Mouse (Mus musculus) lung, postnatal 25 days (tissue): Measurements from ENCODE around the gene Rpp38.
A peak's percentile ranks its signal among the peaks of the same experiment; 100 is the strongest.

Source experiments
- DNase-seq: peaks from one replicate; pipeline ENCODE4 v3.0.0; 2022; ENCODE audit warnings: low spot score

Gene Rpp38

DNA sequence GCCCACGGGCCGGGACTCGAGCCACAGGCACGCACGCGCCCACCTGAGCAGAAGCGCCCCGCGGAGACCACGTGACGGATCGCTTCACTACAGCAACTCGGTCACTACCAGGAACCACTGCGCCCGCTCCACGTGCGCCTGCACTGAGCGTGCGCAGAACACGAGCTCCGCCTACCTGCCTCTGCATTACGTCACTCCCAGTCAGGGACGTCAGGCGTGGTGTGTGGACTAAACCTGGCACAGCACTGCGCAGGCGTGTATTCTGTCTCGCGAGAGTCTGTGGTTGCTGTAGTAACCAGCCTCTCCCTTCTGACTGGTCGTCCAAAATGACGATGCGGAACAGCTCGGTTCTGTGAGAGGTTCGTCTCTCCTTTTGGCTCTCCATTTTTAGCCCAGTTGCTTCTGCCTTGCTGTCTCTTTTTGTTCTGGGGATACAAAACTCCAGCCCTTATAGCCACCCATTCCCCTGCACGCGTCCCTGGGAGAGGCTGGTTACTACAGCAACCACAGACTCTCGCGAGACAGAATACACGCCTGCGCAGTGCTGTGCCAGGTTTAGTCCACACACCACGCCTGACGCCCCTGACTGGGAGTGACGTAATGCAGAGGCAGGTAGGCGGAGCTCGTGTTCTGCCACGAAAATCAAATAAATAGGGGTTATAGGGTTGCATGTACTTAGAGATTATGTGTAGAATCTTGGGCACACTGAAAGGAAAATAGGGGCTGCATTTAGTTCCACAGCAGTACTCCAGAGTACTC is at the start of gene Rpp38:
Gene Rpp38, minus strand, starts transcription at position 160 of the 759 bp plus-strand sequence.
- peak; percentile 99 for DNase-seq

DNA sequence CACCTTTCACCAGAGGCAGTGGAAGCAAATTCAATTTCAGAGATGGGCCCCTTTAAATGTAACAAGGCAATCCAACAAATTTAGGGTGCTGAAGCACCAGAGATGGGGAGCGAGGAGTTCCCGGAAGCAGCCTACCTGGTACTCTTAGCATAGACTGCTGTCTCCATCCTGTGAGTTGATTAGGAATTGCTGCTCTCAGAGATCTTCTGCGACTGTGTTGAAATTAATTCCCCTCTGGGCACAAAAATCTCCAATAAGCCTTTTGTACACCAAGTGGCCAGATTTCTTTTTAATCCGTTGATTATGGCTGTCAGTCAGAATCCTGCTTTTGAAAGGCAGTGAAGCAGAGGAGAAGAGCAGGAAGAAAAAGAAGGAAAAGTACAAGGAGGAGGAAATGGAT is 32.7 kb upstream of the Rpp38 start:
- no peak for DNase-seq

DNA sequence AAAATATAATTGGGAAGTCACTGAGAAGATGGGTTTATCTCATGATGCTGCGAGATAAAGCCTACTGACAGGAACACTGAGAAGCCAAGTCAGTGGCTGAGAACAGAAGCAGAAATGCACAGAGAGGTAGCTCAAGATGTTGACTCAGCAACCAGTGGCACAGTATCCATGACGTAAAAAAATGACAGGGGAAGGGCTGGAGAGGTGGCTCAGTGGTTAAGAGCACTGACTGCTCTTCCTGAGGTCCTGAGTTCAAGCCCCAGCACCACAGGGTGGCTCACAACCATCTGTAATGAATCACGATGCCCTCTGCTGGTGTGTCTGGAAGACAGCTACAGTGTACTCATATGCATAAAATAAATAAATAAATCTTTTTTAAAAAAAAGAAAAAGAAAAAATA is 28.6 kb upstream of the Rpp38 start:
- DNase-seq = no peak

DNA sequence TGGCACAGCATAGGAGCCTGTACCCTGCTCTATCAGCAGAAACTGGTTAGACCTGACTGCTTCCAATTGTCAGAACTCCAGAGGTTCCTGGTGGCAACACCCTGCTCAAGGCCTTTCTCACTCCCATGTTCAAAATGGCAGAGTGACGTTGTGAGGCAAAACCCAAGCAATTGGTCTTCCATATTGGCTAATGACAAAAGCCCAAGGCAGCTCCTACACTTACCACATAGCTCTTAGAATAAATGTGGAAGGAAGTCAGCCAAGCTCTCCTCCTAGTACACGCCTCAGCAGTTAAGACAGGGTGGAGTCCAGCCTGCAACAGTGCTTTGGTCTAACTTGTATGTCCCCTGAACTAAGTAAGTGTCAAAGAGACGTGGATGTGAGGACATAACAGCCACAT is 25.4 kb upstream of the Rpp38 start:
- DNase-seq = no peak

DNA sequence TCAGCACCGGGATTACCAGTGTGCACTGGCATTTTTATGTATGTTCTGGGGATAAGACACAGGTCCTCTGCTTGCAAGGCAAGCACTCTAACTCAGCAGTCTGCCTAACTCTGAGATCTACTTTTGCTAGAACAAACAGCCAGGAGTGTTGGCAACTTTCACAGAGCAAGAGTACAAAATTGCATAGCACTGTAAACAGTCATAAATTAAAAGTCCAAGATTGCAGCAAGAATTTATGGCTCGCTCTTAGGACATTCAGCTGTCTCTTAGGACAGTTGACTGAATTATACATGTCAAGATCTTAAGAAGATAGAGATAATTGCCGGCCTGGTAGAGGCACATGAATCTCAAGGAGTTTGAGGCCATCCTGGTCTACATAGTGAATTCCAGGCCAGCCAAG is 23.9 kb upstream of the Rpp38 start:
- DNase-seq = no peak

DNA sequence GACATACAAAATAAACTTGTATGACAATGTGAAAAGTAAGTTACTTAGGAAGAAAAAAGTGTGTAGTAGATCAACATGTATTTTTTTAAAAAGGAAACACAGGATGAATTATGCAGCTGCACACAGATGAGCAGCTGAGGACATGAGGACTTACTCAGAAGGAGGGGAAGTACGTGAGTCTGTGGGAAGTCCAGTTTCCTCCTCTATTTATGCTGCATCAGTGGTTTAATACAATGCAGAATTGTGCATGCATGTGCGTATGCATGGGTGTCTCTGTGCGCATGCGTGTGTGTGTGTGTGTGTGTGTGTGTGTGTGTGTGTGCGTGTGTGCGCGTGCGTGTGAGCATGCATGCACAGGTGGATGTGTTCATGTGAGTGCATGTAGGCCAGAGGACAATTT is 23.4 kb upstream of the Rpp38 start:
- no peak for DNase-seq

DNA sequence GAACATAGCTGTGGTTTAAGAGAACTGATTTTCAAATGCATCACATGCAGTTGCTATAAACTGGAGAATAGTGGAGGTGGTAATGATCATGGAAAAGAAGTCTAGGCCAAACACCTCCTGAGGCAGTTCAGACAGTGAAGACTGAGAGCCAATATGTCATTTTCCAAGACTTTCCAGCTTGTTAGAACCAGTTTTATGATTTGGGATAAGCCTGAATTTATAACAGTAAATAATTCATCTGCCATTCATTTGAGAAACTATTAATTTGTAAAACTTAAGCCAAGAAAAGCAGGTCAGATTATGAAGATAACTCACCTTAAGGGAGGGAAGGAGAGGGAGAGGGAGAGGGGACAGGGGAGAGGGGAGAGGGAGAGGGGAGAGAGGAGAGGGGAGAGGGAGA is 20.7 kb upstream of the Rpp38 start:
- DNase-seq = no peak

DNA sequence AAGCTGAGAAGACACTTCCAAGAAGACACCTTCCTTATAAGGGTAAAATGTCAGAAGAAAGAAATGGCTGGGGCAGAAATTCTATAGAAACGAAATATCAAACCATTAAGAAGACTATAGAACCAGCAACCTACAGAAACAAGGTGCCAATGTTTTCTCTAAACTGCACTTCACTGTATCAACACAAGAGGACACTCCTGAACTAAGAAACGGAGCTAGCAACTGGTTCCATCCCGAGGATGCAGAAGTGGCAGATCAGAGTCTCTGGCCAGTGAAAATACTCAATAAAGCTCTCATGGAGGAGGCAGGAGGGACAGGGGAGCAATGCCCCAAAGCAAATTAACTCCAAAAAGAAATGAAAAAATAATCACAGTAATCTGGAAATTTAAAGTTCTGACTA is 16.5 kb upstream of the Rpp38 start:
- peak; percentile 14 for DNase-seq

DNA sequence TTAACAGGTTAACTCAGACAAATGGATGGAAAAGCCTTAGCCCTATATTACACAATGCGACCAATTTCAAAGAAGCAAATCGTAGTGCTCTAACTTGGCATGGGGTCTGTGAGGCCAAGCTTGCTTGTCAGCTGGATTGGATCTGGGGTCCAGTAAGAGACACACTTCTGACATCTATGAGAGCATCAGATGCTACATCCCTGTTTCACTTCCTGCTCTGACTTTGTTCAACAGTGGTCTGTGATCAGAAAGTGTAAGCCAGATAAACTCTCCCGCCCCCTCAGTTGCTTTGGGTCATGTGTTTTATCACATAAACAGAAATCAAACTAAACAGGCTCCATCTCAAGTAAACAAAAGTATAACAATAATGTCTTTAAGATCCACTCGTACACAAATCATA is 16.0 kb upstream of the Rpp38 start:
- no peak for DNase-seq

DNA sequence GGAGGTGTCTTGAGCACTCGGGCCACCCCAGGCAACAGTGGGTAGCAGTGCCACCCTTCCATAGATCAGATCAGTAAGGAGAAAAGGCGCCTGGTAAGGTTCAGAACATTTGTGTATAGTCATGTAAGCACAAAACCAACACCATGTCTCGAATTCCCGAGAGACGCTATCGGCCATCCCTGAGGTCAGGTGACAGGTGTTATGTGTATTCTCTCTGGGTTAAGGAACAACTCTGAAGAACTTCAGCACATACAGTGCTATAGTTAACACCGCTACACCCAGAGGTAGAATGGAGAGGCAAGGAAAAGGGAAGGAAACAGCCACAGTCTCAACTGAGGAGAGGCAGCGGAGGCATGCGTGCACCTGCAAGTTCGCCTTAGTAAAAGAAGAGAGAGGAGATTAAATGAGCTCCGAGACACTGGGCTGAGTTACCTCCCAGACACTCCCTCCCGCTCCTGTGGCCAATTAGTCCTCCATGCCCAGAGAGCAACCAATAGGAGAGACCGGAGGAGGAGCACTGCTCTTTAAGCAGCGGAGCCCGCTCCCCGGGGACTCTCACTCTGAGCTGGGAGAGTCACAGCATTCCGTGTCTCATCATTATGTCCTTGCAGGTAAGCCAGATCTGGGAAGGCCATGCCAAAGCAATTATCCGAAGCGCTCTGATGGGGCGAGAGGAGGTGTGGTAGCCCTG is 3.3 kb upstream of the Rpp38 start, which contains the start of gene Acbd7:
Gene Acbd7, plus strand, starts transcription at position 558 of the 691 bp plus-strand sequence.
- DNase-seq = peak; percentile 58

DNA sequence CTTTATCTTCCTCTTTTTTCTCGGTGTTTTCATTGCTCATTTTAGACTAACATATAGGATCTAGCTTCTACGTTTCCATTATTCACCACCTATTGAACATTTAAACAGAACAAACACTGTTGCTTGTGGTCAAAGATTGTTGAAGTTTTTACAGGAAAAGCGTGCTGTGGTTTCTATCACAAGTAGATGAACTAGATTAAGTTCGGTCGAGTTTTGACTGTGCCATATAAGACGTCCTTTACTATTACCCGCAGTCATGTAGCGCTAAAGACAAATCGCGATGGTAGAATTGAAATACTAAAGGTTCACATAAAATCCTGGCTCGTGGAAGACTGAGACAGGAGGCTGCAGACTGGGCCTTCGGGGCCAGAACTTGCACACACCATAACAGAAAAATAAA is 1.3 kb upstream of the Rpp38 start:
- DNase-seq = no peak

DNA sequence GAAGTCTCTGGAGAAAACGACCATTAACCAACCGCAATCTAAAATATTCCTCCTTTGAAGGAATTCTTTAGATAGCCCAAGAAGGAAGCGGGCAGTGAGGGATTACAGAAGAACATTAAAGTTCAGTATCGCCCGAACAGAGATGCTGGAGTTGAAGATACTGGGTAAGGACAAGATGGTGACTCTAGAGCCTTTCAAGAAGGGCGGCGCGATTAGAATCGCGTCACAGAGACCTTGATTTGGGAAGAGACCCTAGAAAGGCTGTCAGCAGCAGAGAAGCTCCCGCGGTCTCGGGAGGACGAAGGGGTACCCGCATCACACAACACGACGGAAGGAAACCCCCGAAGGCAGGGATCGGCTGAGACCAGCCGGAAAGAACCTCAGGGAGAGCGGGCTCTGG is 387 bp downstream of the Rpp38 start:
- no peak for DNase-seq

DNA sequence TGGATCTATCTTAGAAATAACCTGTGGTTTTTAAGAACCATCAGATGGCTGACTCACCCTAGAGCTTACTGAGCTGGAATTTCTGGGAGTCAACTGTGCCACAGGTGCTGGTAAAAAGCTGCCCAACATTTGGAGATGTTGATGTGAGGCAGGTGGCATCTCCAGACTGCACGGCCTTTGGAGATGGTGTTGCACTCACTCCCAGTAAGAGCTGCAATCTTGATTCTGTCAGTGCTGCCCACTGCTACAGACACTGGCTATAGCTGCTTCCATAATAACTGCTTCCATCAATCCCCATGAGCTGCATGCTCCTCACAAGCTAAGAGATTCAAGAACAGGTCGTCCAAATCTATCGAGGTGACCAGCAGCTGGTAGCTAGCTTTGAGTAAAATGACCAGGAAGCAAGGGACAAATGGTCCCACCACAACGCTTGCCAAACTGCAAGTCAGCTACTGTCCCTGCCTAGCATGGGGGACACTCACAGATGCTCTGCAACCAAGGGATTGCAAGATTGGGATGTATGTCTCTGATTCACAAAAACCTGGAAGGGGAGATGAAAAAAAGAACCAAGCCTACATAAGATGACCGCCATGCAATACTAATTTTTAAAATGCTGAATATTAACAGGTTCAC is 1.3 kb downstream of the Rpp38 start:
- no peak for DNase-seq

DNA sequence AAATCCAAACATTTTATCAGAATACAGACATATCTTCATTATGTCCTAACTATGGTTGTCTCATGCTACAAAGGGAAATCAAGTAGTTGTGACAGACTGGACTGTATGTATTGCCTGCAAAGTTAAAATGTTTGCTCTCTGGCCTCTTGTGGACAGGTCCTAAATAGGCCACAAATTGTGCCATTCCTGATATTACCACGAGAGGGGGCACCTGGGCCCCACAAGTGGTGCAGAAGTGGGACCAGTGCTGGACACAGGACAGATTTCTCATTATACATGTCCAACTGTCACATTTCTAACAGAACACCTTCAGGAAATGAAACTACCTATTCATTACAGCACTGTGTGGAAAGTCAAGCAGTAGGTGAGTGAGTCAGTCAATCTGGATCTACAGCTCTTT is 5.1 kb downstream of the Rpp38 start:
- peak; percentile 58 for DNase-seq

DNA sequence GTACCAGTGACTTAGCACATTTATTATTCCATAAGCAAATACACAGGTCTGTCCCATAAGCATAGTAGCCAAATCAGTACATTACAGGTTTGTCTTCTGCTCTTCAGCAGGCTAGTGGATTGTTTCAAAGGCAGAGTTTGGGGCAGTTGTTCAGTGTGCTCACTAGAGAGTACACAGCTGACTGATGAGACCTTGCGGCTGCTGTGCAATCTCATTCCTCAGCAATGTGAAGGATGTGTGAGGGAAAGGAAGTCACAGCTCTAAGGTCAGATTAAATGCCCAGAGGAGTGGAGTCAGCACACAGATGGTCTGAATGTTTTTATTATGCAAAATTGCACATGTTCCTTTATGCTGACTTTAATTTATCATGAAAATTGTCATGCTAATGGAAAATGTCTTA is 5.9 kb downstream of the Rpp38 start:
- DNase-seq = peak; percentile 12

DNA sequence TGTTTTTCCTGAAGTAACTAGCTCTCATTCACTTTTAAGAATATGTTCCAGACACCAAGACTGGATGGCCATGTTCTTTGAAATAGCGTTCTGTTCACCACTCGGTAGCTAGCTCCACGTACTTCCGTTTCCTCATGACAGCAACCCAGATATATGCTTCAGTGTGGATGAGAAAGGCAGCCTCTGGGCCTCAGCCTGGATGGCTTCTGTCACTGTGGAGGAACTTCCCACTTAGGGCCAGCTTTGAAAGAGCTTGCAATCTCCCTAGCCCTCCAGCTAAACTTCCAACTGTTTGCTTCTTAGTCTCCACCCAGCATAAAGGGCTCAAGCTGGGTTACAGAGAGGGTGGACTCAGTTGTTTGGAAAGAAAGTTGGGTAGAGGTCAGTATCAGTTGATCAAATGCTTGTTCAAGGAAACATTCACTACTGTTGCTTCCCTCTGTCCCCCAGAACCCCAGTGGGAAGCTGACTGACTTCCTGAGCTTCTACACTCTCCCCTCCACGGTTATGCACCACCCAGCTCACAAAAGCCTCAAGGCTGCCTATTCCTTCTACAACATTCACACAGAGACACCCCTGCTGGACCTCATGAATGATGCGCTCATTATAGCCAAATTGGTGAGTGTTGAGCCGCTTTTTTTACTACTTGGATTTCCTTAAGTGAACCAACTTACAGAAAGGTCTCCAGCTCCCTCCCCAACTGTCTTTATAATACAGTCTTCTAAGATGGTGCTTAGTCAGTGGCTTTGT is 7.9 kb downstream of the Rpp38 start:
- DNase-seq = no peak

DNA sequence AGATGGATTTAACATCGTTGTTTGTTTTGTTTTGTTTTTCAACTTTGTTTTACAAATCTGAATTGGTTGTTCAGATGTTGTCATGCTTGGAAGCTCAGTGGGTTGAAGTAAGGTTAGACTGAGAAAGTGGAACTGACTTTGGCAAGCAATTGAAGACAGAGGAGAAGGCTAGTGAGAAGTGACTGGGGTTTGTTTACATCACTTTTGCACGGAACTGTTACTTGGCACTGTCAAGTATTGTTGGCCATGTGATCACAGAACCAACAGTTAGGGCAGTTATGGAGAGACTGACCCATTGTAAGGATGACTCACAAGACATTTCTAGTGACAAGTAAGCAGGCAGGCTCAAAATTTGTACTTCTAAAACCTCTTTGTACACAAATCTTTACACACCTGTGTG is 9.3 kb downstream of the Rpp38 start:
- peak; percentile 24 for DNase-seq

DNA sequence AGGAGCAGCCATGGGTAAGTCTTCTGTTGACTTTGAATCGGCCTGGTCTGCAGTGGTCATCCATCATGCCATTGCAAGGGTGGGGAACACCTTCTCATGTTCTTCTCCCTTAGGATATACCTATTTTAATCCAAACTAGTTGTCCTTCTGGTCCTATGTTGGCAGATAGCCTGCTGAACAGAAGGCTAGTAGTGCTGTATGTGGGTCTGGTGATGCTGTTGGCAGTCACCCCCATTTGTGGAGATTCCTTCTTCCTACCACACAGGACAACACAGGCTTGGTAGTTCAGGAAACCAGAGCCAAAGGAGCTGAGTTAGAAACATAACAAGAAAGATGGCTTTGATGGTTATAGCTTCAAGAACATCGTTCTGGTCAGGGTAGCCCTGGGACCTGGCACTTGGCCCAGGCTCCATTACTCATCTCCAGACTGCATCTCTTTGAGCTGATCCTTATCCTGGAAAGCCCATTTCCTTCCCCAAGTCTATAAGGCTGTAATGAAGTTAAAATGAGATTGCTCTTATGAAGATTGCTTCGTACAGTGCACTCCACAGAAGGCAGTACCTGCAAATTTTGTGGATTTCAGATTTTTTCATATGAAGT is 26.9 kb downstream of the Rpp38 start:
- DNase-seq = no peak

DNA sequence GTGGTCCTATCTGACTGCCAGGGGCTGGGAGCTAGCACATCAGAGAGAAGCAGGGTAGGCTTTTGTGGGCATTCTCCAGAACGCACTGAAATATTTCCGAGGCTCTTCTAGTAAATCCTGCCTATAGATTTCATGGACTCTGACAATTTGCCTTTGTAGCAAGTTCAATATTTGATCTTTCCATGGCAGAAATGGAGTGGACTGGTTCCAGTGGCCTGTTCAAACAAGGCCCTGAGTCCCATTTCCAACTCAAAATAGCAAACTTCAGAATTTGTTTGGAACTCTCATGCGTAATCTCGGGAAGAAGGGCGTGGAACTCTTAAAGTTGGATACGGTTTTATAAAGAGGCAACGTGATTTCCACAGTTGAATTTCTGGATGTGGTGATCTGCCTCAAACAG is 36.6 kb downstream of the Rpp38 start:
- DNase-seq = no peak

DNA sequence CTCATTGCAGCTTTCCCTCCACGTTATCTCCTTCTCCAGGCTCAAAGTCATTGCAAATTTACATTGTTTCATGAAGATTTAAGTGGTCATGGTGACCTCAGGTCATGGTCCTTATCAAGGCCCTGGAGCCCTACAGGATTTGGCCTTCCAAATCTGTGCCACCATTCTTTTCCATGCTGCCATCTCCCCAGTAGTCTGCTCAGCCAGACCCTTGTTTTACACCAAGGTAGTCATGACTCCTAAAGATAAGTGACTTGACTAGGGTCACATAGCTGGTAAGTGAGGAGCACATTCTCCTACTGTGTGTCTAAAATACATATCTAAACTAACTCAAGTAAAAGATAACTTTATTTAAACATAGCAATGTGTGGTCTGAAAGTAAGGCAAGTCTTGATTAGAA is 40.3 kb downstream of the Rpp38 start:
- DNase-seq = no peak

DNA sequence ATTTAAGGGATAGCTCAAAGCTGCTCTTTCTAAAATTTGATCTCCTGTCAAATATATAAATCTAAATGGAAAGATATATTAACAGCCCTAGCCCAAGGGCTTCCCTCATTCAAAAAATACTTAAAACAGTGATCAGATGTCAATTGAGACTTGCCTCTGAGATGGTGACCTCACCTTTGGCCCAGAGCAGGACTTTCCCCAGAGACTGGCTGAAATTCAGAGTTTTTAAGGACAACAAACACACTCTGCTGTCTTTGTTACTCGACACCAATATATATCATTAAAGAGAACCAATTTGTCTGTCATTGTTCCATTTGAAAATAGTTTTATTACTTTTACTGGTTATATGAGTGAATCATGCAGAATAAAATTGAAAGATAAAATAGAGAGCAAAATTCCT is 42.9 kb downstream of the Rpp38 start:
- DNase-seq = no peak

DNA sequence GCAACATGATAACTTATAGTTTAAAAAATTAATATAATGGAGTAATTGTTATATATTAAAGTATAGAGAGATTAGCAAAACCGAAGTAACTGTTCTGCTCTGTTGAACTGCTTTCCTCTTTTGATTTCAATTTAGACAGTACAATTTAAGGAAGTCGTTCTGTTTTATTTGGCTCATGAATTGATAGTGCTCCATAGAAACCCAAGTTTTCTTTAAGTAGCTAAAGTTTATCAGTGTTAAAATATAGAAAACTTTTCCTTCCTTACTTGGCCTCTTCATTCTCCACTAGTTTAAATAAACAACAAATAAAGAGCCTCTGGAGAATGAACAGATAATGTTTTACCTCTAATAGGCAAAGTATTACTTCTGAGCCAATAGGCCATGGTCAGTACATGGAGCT is 46.2 kb downstream of the Rpp38 start:
- no peak for DNase-seq
